Mouse (Mus musculus) cortical plate, adult 2 months (tissue): ENCODE measurements around the gene Lnx2.

ENCODE experiments used
- CTCF ChIP-seq: fragments of 200-500 bp; IDR thresholded peaks from 2 replicates; pipeline ENCODE4 v1.5.1; 2011; ENCODE audit warnings: mild to moderate bottlenecking, control low read depth, low read length; ENCODE audit not compliant: insufficient read depth; ENCODE audit errors: extremely low read depth
- POLR2A ChIP-seq: fragments of 200-500 bp; IDR thresholded peaks from 2 replicates; pipeline ENCODE4 v1.6.1; 2011; ENCODE audit warnings: mild to moderate bottlenecking, low read length, control low read depth; ENCODE audit not compliant: insufficient read depth; ENCODE audit errors: extremely low read depth

- TF ChIP-seq POLR2A = no peak
- TF ChIP-seq CTCF = no peak
Observed at GRCm38 (mm10) chr5:147098667-147099066, 22.3 kb upstream of the Lnx2 start.
